Mouse (Mus musculus) limb, embryonic 14.5 days (tissue): ENCODE measurements around the gene Mfap5. TPM values are rescaled to one million over a fixed set of nuclear protein-coding genes. Genes with fewer than 3 reads are reported as not detected.
A peak's percentile ranks its signal among the peaks of the same experiment; 100 is the strongest.

ENCODE experiments used
- ATAC-seq: fragments of 200-750 bp; cut with Nextera tagmentation; 2 replicates; pipeline ENCODE4 v1.8.0; 2017; ENCODE audit warnings: low read depth, moderate number of reproducible peaks, moderate TSS enrichment; ENCODE audit not compliant: low FRiP score
- DNase-seq: peaks from one replicate; pipeline ENCODE4 v3.0.0-alpha.2; 2015; ENCODE audit warnings: low spot score
- H3K27ac ChIP-seq: fragments of 300-500 bp; sonication (generic); replicated peaks from 2 replicates; pipeline ENCODE4 v1.5.1; 2014; ENCODE audit warnings: low read depth, mild to moderate bottlenecking, low read length, moderate library complexity, mixed read lengths
- H3K27me3 ChIP-seq: fragments of 300-500 bp; sonication (generic); 2 replicates; pipeline ENCODE4 v1.6.1; 2014; ENCODE audit warnings: low read length, mixed read lengths; ENCODE audit not compliant: control insufficient read depth, insufficient read depth
- H3K36me3 ChIP-seq: fragments of 300-500 bp; sonication (generic); 2 replicates; pipeline ENCODE4 v1.6.1; 2014; ENCODE audit warnings: mild to moderate bottlenecking, low read length, moderate library complexity, mixed read lengths; ENCODE audit not compliant: control insufficient read depth, insufficient read depth
- H3K4me1 ChIP-seq: fragments of 300-500 bp; sonication (generic); 2 replicates; pipeline ENCODE4 v1.6.1; 2014; ENCODE audit warnings: antibody characterized with exemption, low read length, mixed read lengths; ENCODE audit not compliant: control insufficient read depth, insufficient read depth
- H3K4me2 ChIP-seq: fragments of 300-500 bp; sonication (generic); replicated peaks from 2 replicates; pipeline ENCODE4 v1.6.1; 2014; ENCODE audit warnings: low read depth, mild to moderate bottlenecking, low read length, moderate library complexity; ENCODE audit not compliant: severe bottlenecking
- H3K4me3 ChIP-seq: fragments of 300-500 bp; sonication (generic); replicated peaks from 2 replicates; pipeline ENCODE4 v1.5.1; 2014; ENCODE audit warnings: low read length
- H3K9ac ChIP-seq: fragments of 300-500 bp; sonication (generic); 2 replicates; pipeline ENCODE4 v1.6.1; 2014; ENCODE audit warnings: mild to moderate bottlenecking, low read depth, low read length, moderate library complexity; ENCODE audit not compliant: severe bottlenecking
- H3K9me3 ChIP-seq: fragments of 300-500 bp; sonication (generic); 2 replicates; pipeline ENCODE4 v1.6.1; 2016; ENCODE audit warnings: low read length; ENCODE audit not compliant: control insufficient read depth
- POLR2A ChIP-seq: fragments of 200-500 bp; IDR thresholded peaks from 2 replicates; pipeline ENCODE4 v1.8.0; 2012; ENCODE audit warnings: inconsistent platforms, mild to moderate bottlenecking, moderate library complexity, borderline replicate concordance; ENCODE audit not compliant: insufficient read depth, insufficient read length; ENCODE audit errors: extremely low read depth
- WGBS: fragments of 180-500 bp; shearing (Covaris S2); extraction: QIAGEN DNeasy Blood & Tissue Kit; methylation state at CpG from one replicate; pipeline ENCODE4 v1.1.7; 2014; 5-methylcytosine and 5-hydroxymethylcytosine counted together
- polyA plus RNA-seq, 2 experiments: library from polyadenylated mRNA; depleted of rRNA in 1 of 2; stranded (reverse) in 1 of 2; unstranded in 1 of 2; fragments of >200 nt; fragmentation: Nextera tagmentation in 1 of 2; extraction: Ambion mirVana in 1 of 2; gene quantifications; 2 replicates each; pipeline versions ENCODE4 v1.2.1 to v1.2.3; 2012 to 2014

Gene Mfap5
- polyA plus RNA-seq, 2 experiments, result 33.5 to 47.3 TPM

DNA sequence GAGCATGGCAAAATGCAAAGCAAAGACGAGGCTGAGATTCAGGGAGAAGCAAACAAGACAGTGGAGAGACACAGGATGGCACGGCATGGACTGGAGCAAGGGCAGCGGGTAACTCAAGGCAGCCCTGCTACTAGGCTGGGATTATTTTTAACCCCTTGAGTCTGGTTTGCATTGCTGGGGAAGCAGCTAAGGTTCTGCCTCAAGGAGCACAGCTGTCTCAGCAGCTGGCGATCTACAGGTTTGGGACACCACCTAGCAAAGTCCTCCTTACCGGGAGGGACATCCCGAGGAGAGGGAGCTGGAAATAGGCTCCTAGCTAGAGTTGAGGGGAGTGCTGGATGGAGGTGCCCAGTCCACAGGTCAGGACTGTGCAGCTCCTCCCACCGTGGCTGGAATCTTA lies 49.6 kb downstream of the Mfap5 start:
- Histone ChIP-seq H3K9ac (no peak overlapping the region), H3K36me3 (no peaks in the 10 kb centered on the region), H3K4me3 (no peak overlapping the region), H3K4me1 (no peaks in the 10 kb centered on the region), H3K9me3 (no peaks in the 10 kb centered on the region), H3K4me2 (no peak overlapping the region), H3K27ac (no peak overlapping the region), H3K27me3 (no peaks in the 10 kb centered on the region; the same call in 1 of the 2 replicates)
- TF ChIP-seq POLR2A, result no peak
- 36% methylated on average over 7 of the region's 7 CpGs for WGBS
- ATAC-seq, result no peak
- DNase-seq, result no peak

- Histone ChIP-seq H3K4me2 (0 out of 2 replicates have a peak overlapping the region, but pooled peaks have one; percentile 14), H3K27me3 (no peaks in the 10 kb centered on the region; the same call in 1 of the 2 replicates), H3K4me1 (no peaks in the 10 kb centered on the region), H3K4me3 (no peak overlapping the region), H3K36me3 (no peaks in the 10 kb centered on the region), H3K9ac (no peak overlapping the region), H3K9me3 (no peaks in the 10 kb centered on the region), H3K27ac (no peak overlapping the region)
- no peak for ATAC-seq
- no peak for TF ChIP-seq POLR2A
- WGBS, result 24% methylated on average over 15 of the region's 15 CpGs
- peak; percentile 77 for DNase-seq
Measured at GRCm38 (mm10) chr6:122556959-122557561, 51.4 kb downstream of the Mfap5 start.

DNA sequence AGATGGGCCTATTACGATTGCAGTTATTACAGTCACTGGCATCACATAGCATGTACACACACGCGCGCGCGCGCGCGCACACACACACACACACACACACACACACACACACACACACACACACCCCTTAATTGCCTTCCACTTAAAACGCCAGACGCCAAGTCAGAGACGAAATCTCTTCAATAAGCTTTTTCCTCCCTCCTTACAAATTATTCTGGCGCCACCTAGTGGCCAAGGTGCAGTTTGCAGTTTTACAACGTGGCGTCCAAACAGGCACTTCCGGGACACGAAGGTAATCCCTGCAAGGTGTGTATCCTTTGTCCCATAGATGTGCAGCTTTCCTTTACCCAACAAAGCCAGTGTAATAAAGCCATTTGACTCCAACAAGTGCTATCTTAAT lies 54.8 kb downstream of the Mfap5 start:
- DNase-seq (peak; percentile 71), ATAC-seq (no peak)
- WGBS, result 9% methylated on average over 17 of the region's 17 CpGs
- H3K27ac ChIP-seq, result no peak overlapping the region
- H3K9ac ChIP-seq, result no peak overlapping the region
- H3K4me3 ChIP-seq, result peak overlapping the region; percentile 2; the same call in 1 of the 2 replicates
- peak overlapping the region; percentile 40 for H3K4me2 ChIP-seq
- H3K36me3 ChIP-seq, result no peaks in the 10 kb centered on the region
- no peaks in the 10 kb centered on the region for H3K9me3 ChIP-seq
- no peaks in the 10 kb centered on the region; the same call in 1 of the 2 replicates for H3K27me3 ChIP-seq
- H3K4me1 ChIP-seq, result no peaks in the 10 kb centered on the region
- no peak for TF ChIP-seq POLR2A

DNA sequence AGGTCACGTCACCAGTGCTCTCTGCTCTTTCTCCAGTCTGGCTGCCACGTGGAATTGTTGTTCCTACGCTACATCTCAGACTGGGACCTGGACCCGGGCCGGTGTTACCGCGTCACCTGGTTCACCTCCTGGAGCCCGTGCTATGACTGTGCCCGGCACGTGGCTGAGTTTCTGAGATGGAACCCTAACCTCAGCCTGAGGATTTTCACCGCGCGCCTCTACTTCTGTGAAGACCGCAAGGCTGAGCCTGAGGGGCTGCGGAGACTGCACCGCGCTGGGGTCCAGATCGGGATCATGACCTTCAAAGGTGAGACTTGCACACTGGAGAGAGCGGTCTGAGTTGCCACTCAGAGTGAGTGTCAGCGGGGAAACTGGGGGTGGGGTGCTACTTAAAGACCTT lies 55.4 kb downstream of the Mfap5 start:
- DNase-seq (no peak), ATAC-seq (no peak)
- Histone ChIP-seq H3K4me1 (no peaks in the 10 kb centered on the region), H3K4me2 (no peak overlapping the region), H3K4me3 (no peak overlapping the region), H3K9me3 (no peaks in the 10 kb centered on the region), H3K36me3 (no peaks in the 10 kb centered on the region), H3K27ac (no peak overlapping the region), H3K9ac (no peak overlapping the region), H3K27me3 (no peaks in the 10 kb centered on the region)
- 78% methylated on average over 20 of the region's 20 CpGs for WGBS
- TF ChIP-seq POLR2A, result no peak

- Histone ChIP-seq H3K4me3 (no peak overlapping the region), H3K9ac (no peak overlapping the region), H3K9me3 (no peaks in the 10 kb centered on the region), H3K4me2 (peak overlapping the region; percentile 2; the same call in 1 of the 2 replicates), H3K4me1 (no peaks in the 10 kb centered on the region), H3K27me3 (no peaks in the 10 kb centered on the region), H3K36me3 (no peaks in the 10 kb centered on the region), H3K27ac (no peak overlapping the region)
- 0% methylated on average over 6 of the region's 6 CpGs for WGBS
- DNase-seq, result peak; percentile 71
- ATAC-seq, result peak; percentile 58; the same call in 1 of the 2 replicates
- no peak for TF ChIP-seq POLR2A
Measured at GRCm38 (mm10) chr6:122562463-122562862, 56.8 kb downstream of the Mfap5 start.
